Mouse (Mus musculus): Measurements from ENCODE around the gene Arhgap22. TPM values are rescaled to one million over a fixed set of nuclear protein-coding genes. Genes with fewer than 3 reads are reported as not detected.

Gene Arhgap22
- polyA plus RNA-seq, 1 experiment = 39.5 TPM

GRCm38 (mm10) chr14:33190646-33191045, 23.2 kb upstream of the Arhgap22 start:
- TF ChIP-seq CTCF (IDR thresholded peaks at IDR 0.05; ENCODE audit: low read depth, low read length) = no peak
- no peak for TF ChIP-seq POLR2A (IDR thresholded peaks at IDR 0.05; ENCODE audit: borderline replicate concordance, low read depth, low read length)
- no peak overlapping the region for H3K4me3 ChIP-seq (ENCODE audit: insufficient read depth, low read length)
- peaks cover 46% of the 10 kb centered on the region for H3K4me1 ChIP-seq (ENCODE audit: control insufficient read depth, insufficient read depth, low read length)
- no peak overlapping the region for H3K27ac ChIP-seq (ENCODE audit: insufficient read depth, low read depth, low read length)

DNA sequence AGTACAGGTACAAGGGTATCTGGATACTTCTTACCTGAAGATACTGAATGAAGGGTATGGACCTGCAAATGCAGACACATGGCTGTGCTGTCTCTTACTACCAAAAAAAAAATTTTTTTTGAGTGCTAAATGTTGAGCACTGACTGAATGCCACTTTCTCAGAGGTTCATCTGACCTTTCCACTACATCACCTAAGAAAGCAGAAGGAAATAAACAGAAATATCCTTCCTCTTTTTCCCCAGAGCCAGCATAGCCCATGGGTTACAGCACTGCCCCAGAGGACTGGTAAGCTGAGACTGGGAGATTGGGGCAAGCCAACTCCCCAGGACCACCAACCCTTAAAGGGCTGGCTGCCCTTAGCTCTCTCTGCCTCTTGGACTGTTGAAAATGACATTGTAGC, 20.1 kb upstream of the Arhgap22 start:
- Histone ChIP-seq H3K4me1 (ENCODE audit: control insufficient read depth, insufficient read depth, low read length) (peaks cover 45% of the 10 kb centered on the region), H3K27ac (ENCODE audit: insufficient read depth, low read depth, low read length) (peak overlapping the region; percentile 89), H3K4me3 (ENCODE audit: insufficient read depth, low read length) (peak overlapping the region; percentile 37)
- TF ChIP-seq POLR2A (IDR thresholded peaks at IDR 0.05; ENCODE audit: borderline replicate concordance, low read depth, low read length) (no peak), CTCF (IDR thresholded peaks at IDR 0.05; ENCODE audit: low read depth, low read length) (no peak)

DNA sequence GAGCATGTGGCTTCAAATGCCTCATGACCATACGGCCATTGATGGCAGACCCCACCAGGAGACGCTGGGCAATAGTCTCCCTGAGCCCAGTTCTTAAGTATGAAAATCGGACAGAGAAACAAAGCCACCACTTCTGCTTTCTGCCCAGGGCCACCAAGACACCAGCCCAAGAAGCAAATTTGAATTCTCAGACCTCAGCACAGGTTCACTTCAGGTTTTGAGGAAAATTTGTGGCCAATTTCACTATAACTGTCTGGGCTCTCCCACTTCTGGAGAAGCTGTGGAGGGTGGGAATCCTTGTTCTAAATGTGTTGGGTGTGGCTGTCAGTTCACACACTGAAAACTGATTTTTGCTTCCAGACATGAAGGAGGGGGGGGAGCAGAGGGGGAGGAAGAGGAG, 19.6 kb upstream of the Arhgap22 start:
- peak overlapping the region; percentile 37 for H3K4me3 ChIP-seq (ENCODE audit: insufficient read depth, low read length)
- H3K27ac ChIP-seq (ENCODE audit: insufficient read depth, low read depth, low read length) = peak overlapping the region; percentile 89
- no peak for TF ChIP-seq POLR2A (IDR thresholded peaks at IDR 0.05; ENCODE audit: borderline replicate concordance, low read depth, low read length)
- TF ChIP-seq CTCF (IDR thresholded peaks at IDR 0.05; ENCODE audit: low read depth, low read length) = no peak
- H3K4me1 ChIP-seq (ENCODE audit: control insufficient read depth, insufficient read depth, low read length) = peaks cover 45% of the 10 kb centered on the region

DNA sequence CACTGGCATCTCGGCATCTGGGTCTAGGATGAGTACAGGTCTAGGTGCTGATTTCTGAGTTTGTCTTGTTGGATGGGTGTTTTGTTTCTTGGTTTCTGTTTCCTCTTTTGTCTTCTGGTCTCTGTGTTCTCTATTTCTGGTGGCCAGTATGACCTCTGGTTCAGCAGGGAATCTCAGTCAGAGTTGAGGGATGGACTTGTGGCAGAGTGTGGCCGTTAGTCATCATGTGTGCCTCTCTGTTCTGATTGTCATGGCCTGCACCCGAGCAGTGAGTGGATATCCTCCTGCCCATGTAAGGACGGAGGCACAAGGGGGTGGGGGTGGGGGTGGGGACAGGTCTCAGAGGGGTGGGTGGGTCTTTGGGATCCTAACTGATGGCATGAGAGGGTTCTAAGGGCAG, 11.7 kb upstream of the Arhgap22 start:
- peak overlapping the region; percentile 67 for H3K27ac ChIP-seq (ENCODE audit: insufficient read depth, low read depth, low read length)
- H3K4me1 ChIP-seq (ENCODE audit: control insufficient read depth, insufficient read depth, low read length) = peaks cover 26% of the 10 kb centered on the region
- TF ChIP-seq CTCF (IDR thresholded peaks at IDR 0.05; ENCODE audit: low read depth, low read length) (no peak), POLR2A (IDR thresholded peaks at IDR 0.05; ENCODE audit: borderline replicate concordance, low read depth, low read length) (no peak)
- no peak overlapping the region for H3K4me3 ChIP-seq (ENCODE audit: insufficient read depth, low read length)

GRCm38 (mm10) chr14:33202885-33203284, 10.9 kb upstream of the Arhgap22 start:
- Histone ChIP-seq H3K27ac (ENCODE audit: insufficient read depth, low read depth, low read length) (peak overlapping the region; percentile 15; the same call in 1 of the 2 replicates), H3K4me3 (ENCODE audit: insufficient read depth, low read length) (no peak overlapping the region), H3K4me1 (ENCODE audit: control insufficient read depth, insufficient read depth, low read length) (peaks cover 26% of the 10 kb centered on the region)
- TF ChIP-seq POLR2A (IDR thresholded peaks at IDR 0.05; ENCODE audit: borderline replicate concordance, low read depth, low read length) = no peak
- no peak for TF ChIP-seq CTCF (IDR thresholded peaks at IDR 0.05; ENCODE audit: low read depth, low read length)

DNA sequence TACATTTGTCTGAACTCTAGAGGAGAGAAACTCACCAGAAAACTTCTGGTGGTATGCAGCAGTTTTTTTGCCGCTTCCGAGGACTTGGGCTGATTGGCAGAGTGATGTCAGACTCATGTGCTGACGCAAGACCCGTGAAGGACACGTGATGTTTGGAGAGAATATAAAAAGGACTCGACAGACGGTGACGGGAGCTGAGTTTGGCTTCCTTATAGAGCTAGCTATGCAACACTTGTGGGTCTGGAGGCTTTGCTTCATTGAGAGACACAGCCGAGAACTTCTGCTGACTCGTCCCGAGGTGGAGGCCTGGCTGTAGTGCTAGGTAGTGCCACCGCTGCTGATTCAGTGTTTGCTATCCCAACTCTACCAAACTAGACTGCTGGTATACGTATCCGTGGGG, 10.0 kb upstream of the Arhgap22 start:
- Histone ChIP-seq H3K27ac (ENCODE audit: insufficient read depth, low read depth, low read length) (peak overlapping the region; percentile 18; the same call in 1 of the 2 replicates), H3K4me1 (ENCODE audit: control insufficient read depth, insufficient read depth, low read length) (peaks cover 26% of the 10 kb centered on the region), H3K4me3 (ENCODE audit: insufficient read depth, low read length) (no peak overlapping the region)
- TF ChIP-seq POLR2A (IDR thresholded peaks at IDR 0.05; ENCODE audit: borderline replicate concordance, low read depth, low read length) (no peak), CTCF (IDR thresholded peaks at IDR 0.05; ENCODE audit: low read depth, low read length) (no peak)

- H3K4me1 ChIP-seq (ENCODE audit: control insufficient read depth, insufficient read depth, low read length) = peaks cover 26% of the 10 kb centered on the region
- no peak overlapping the region for H3K27ac ChIP-seq (ENCODE audit: insufficient read depth, low read depth, low read length)
- H3K4me3 ChIP-seq (ENCODE audit: insufficient read depth, low read length) = no peak overlapping the region
- no peak for TF ChIP-seq POLR2A (IDR thresholded peaks at IDR 0.05; ENCODE audit: borderline replicate concordance, low read depth, low read length)
- TF ChIP-seq CTCF (IDR thresholded peaks at IDR 0.05; ENCODE audit: low read depth, low read length) = peak; percentile 48; the same call in 1 of the 2 replicates
These were observed 8.4 kb upstream of the Arhgap22 start for GRCm38 (mm10) chr14:33205280-33205965.

- Histone ChIP-seq H3K4me3 (ENCODE audit: insufficient read depth, low read length) (no peak overlapping the region), H3K4me1 (ENCODE audit: control insufficient read depth, insufficient read depth, low read length) (peaks cover 21% of the 10 kb centered on the region), H3K27ac (ENCODE audit: insufficient read depth, low read depth, low read length) (no peak overlapping the region)
- TF ChIP-seq POLR2A (IDR thresholded peaks at IDR 0.05; ENCODE audit: borderline replicate concordance, low read depth, low read length) (no peak), CTCF (IDR thresholded peaks at IDR 0.05; ENCODE audit: low read depth, low read length) (peak; percentile 21; the same call in 1 of the 2 replicates)
These were observed 6.8 kb upstream of the Arhgap22 start for GRCm38 (mm10) chr14:33207011-33207410.

- no peak for TF ChIP-seq CTCF (IDR thresholded peaks at IDR 0.05; ENCODE audit: low read depth, low read length)
- no peak for TF ChIP-seq POLR2A (IDR thresholded peaks at IDR 0.05; ENCODE audit: borderline replicate concordance, low read depth, low read length)
- Histone ChIP-seq H3K4me3 (ENCODE audit: insufficient read depth, low read length) (no peak overlapping the region), H3K27ac (ENCODE audit: insufficient read depth, low read depth, low read length) (no peak overlapping the region), H3K4me1 (ENCODE audit: control insufficient read depth, insufficient read depth, low read length) (peaks cover 12% of the 10 kb centered on the region)
These were observed 5.5 kb upstream of the Arhgap22 start for GRCm38 (mm10) chr14:33208331-33208730.

DNA sequence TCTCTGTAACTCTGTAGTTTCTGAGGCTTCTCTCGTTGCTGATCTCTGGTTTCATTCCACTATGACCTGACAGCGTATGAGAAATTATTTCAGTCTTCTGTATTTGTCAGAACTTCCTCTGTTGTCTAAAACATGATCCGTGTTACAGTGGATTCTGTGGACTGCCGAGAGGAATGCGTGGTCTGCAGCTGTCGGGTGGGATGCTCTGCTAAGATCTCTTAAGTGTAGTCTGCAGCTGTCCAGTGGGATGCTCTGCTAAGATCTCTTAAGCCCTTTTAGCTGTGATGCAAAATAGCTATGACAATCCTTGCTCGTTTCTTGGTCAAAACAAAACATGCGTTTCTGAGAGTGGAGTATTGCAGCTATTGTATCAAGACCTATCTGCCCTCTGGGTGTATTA, 3.0 kb upstream of the Arhgap22 start:
- no peak overlapping the region for H3K4me3 ChIP-seq (ENCODE audit: insufficient read depth, low read length)
- H3K27ac ChIP-seq (ENCODE audit: insufficient read depth, low read depth, low read length) = no peak overlapping the region
- TF ChIP-seq CTCF (IDR thresholded peaks at IDR 0.05; ENCODE audit: low read depth, low read length) (no peak), POLR2A (IDR thresholded peaks at IDR 0.05; ENCODE audit: borderline replicate concordance, low read depth, low read length) (no peak)
- peaks cover 19% of the 10 kb centered on the region for H3K4me1 ChIP-seq (ENCODE audit: control insufficient read depth, insufficient read depth, low read length)
